Mouse (Mus musculus) heart, postnatal 0 days (tissue): ENCODE results near the gene Gm7138.
"Not testable (repeated sequence)": the region's sequence is repeated elsewhere in the genome, so short reads cannot be mapped to it uniquely, and the experiment has no call there.

Source experiments
- CTCF ChIP-seq: IDR thresholded peaks from 2 replicates; pipeline ENCODE4 v1.5.1; 2016; ENCODE audit warnings: antibody characterized with exemption, control low read depth, low read depth
- EP300 ChIP-seq: IDR thresholded peaks from 2 replicates; pipeline ENCODE4 v1.6.1; 2016; ENCODE audit warnings: antibody characterized with exemption, low read depth

DNA sequence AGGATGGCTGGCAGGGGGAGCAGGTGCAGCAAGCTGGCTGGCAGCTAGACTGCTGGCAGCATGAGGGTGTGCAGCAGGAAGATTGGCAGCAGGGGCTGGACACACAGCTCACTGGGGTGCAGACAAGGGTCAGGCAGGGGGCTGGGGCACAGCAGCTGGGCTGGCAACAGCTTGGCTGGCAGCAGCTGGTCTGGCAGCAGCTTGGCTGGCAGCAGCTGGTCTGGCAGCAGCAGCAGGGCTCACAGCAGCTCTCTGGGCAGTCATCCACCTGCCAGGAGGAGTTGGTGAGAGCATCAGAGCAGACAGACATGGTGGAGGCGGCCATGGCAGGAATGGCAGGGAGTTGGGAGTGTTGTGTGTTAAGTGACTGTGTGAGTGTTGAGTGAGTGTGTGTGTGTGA is 11.1 kb upstream of the Gm7138 start, which contains the start of gene Gm7137:
- TF ChIP-seq CTCF, EP300: not testable (repeated sequence)
